Mouse (Mus musculus): Measurements from ENCODE around the gene Trpv4. TPM values are rescaled to one million over a fixed set of nuclear protein-coding genes. Genes with fewer than 3 reads are reported as not detected.

The Trpv4 gene
- polyA plus RNA-seq (2012) = 0.06 and 0.07 TPM in 2 replicates

DNA sequence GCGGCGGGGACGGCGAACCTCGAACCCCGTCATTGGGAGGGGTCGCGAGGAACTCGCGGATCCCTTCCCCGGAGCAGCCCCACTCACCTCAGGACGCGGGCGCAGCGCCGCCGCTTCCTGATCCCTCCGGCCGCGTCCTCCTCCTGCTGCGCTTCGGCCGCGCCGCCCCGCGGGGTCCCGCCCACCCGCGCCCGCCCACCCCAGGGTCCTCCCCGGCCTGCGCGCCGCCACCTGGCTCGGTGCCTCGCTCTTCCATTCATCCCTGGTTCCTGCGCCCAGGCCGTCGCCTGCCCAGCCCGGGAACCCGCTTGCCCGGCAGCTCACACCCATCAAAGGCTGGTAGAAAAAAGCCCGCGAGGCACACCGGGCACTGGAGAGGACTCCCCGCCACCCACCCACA is at the start of gene Trpv4:
TSS of gene Trpv4 (minus strand) at position 167 of the 400 bp plus-strand sequence.
- TF ChIP-seq GATA1 (IDR thresholded peaks at IDR 0.05; ENCODE audit: low read length) (no peak), TAL1 (IDR thresholded peaks at IDR 0.05; ENCODE audit: low read length) (no peak)
- Histone ChIP-seq H3K36me3 (ENCODE audit: control insufficient read depth) (no peaks in the 10 kb centered on the region), H3K4me1 (ENCODE audit: control insufficient read depth) (no peaks in the 10 kb centered on the region), H3K9me3 (ENCODE audit: control insufficient read depth, low read length) (no peaks in the 10 kb centered on the region), H3K4me3 (replicated peaks) (peak within 1 kb of the TSS; percentile 13), H3K27me3 (ENCODE audit: control insufficient read depth) (peaks cover 57% of the 10 kb centered on the region)

DNA sequence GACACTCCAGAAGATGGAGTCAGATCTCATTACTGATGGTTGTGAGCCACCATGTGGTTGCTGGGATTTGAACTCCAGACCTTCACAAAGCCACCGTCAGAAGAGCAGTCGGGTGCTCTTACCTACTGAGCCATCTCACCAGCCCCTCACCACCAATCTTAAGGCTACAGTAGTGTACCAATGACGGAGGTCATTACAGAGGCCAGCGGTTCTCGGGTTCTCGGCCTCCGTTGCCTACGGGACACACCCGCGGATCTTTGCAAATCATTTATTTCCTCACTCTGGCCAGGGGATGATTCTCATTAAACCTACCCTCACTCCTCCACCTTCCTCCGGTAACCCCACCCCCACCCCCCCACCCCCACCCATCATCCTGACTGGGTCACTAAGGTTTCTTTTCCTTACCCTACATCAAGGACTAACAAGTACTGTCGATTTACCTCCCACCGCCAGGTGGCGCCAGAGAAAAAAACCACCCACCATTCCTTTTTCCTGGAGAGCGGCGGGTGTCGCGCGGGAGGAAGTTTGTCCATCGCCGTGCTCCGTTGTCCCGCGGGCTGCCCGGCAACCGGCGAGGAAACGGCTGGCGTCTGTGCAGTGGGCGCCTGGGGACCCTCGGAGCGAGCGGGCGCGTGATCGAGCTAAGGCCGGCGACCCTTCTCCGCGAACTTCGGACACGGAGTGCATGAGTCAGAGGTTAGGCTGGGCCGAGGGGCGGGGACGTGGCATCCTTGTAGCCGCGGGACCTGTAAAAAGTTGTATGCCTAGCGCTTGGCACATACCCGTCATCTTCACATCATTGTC is 49.2 kb upstream of the Trpv4 start, which contains the start of gene Tchp:
TSS of gene Tchp (plus strand) at position 496 of the 804 bp plus-strand sequence.
- Histone ChIP-seq H3K9me3 (ENCODE audit: control insufficient read depth, low read length) (no peaks in the 10 kb centered on the region), H3K4me3 (replicated peaks) (peak within 1 kb of the TSS; percentile 78), H3K27me3 (ENCODE audit: control insufficient read depth) (no peaks in the 10 kb centered on the region)

DNA sequence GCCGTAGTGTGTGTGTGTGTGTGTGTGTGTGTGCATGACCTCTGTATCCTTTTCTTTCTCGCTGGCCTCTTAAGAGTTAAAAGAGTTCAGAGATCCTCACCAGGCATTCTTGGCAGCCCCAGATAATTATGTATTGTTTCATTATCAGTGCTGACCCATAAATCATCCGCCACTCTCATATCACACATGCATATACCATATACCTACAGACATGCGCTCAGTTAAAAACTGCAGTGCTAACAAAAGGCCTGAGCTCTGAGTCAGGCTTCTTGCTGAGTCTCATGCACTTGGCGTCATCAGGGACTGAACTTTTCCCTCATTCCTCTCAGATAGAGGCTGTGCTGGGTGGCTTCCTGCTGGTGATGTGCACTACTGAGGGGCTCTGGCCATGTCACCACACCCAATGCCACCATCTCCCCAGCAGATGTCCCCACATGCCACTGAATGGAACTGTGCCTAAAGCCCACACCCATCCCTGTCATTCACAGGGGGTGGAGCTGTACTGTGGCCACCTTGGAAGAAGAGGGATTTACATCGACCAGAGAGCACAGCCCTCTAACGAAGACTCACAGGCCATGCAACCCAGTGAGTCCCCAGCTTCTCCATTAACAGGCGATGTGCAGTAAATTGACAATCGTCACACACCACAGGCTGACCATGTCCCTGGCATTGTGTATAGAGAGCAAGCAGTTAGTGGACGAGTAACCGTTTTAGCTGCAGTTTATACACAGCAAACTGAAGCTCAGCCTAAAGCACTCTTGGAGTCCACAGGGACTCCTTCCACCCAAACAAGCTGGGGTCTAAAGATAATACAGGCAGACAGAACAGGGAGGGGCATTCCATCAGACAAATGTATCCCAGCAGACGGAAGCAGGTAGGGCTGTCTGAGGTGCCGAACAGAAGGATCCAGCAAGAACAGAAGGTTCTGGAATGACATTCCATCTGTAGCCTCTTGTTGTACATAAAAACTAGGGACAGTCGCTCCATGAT is 44.5 kb upstream of the Trpv4 start:
- TF ChIP-seq TAL1 (IDR thresholded peaks at IDR 0.05; ENCODE audit: low read length) (no peak), GATA1 (IDR thresholded peaks at IDR 0.05; ENCODE audit: low read length) (no peak)
- H3K27me3 ChIP-seq (ENCODE audit: control insufficient read depth) = no peaks in the 10 kb centered on the region
- H3K36me3 ChIP-seq (ENCODE audit: control insufficient read depth) = no peaks in the 10 kb centered on the region
- no peaks in the 10 kb centered on the region for H3K9me3 ChIP-seq (ENCODE audit: control insufficient read depth, low read length)
- peaks cover 24% of the 10 kb centered on the region for H3K4me1 ChIP-seq (ENCODE audit: control insufficient read depth)
- no peak overlapping the region for H3K4me3 ChIP-seq (replicated peaks)

More for the DNA sequence above, 49.2 kb upstream of the Trpv4 start, which contains the start of gene Tchp:
- Histone ChIP-seq H3K36me3 (ENCODE audit: control insufficient read depth) (peaks cover 29% of the 10 kb centered on the region), H3K4me1 (ENCODE audit: control insufficient read depth) (peaks cover 34% of the 10 kb centered on the region)
- no peak for TF ChIP-seq TAL1 (IDR thresholded peaks at IDR 0.05; ENCODE audit: low read length)
- no peak for TF ChIP-seq GATA1 (IDR thresholded peaks at IDR 0.05; ENCODE audit: low read length)

DNA sequence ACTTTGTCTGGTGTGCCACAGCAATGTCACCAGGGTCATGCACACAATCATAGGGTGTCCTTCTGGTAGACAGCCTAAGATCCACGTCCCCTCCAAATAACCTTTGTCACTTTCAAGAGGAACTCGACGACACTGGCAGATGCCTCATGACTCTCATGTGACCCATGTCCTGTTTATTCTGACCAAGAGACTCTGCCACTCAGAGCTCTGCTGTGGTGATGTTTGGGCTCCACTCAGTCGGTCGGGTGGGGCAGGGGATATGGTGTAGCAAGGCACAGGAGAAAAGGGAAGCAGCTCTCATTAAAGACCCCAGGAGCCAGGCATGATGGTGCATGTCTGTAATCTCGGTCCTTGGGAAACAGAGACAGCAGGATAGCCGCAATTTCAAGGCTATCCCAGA is 40.8 kb upstream of the Trpv4 start:
- TF ChIP-seq TAL1 (IDR thresholded peaks at IDR 0.05; ENCODE audit: low read length) = no peak
- TF ChIP-seq GATA1 (IDR thresholded peaks at IDR 0.05; ENCODE audit: low read length) = no peak
- Histone ChIP-seq H3K36me3 (ENCODE audit: control insufficient read depth) (no peaks in the 10 kb centered on the region), H3K4me1 (ENCODE audit: control insufficient read depth) (peaks cover 24% of the 10 kb centered on the region), H3K4me3 (replicated peaks) (no peak overlapping the region), H3K9me3 (ENCODE audit: control insufficient read depth, low read length) (peaks cover 2% of the 10 kb centered on the region; the same call in 1 of the 2 replicates), H3K27me3 (ENCODE audit: control insufficient read depth) (peaks cover 5% of the 10 kb centered on the region)

DNA sequence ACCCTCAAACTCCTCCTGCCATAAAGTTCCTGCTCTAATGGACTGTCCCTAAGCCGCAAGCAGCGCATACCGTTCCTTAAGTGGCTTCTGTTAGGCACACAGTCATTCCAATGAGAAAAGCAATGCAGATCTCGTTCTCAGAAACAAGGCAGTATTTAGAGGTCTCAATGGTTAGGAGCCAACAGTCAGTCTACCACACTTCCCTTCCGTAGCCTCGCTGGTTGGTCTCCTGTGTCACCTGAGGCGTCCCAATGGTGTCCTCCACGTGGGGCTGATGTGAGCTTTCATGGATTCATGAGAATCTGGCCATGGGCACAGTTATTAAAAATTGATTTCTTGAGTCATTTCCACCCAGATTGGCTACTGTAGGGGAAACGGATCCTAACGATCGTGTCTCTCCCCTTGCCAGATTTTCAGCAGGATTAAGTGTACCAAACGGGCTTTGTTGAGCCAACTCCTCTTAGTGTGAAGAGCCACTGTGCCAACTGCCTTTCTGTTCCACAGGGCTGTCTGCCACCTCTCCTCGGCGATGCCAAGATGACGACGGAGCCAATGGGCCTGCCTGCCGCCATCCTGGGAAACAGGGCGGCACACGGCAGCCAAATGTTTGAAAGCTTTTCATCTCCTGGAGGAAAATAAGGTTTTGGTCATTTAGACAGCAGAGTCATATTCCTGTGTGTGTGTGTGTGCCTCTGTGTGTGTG is 40.0 kb upstream of the Trpv4 start:
- no peaks in the 10 kb centered on the region for H3K36me3 ChIP-seq (ENCODE audit: control insufficient read depth)
- no peak overlapping the region for H3K4me3 ChIP-seq (replicated peaks)
- H3K27me3 ChIP-seq (ENCODE audit: control insufficient read depth) = peaks cover 12% of the 10 kb centered on the region
- H3K9me3 ChIP-seq (ENCODE audit: control insufficient read depth, low read length) = peaks cover 2% of the 10 kb centered on the region; the same call in 1 of the 2 replicates
- H3K4me1 ChIP-seq (ENCODE audit: control insufficient read depth) = peaks cover 17% of the 10 kb centered on the region
- TF ChIP-seq GATA1 (IDR thresholded peaks at IDR 0.05; ENCODE audit: low read length) (no peak), TAL1 (IDR thresholded peaks at IDR 0.05; ENCODE audit: low read length) (no peak)

DNA sequence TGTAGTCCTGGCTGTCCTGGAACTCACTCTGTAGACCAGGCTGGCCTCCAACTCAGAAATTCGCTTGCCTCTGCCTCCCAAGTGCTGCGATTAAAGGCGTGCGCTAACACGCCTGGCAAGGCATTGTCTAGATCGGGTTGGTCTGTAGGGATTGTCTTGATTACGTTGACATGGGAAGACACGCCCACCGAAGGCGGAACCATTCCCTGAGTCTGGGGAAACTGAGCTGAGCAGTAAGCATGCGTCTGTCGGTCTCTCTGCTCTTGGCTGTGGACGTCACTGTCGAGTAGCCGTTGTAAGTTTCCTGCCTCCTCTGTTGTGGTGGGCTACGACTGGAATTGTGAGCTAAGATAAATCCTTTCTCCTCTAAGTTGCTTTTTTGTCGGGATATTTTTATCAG is 38.7 kb upstream of the Trpv4 start:
- Histone ChIP-seq H3K4me3 (replicated peaks) (no peak overlapping the region), H3K27me3 (ENCODE audit: control insufficient read depth) (peaks cover 19% of the 10 kb centered on the region), H3K9me3 (ENCODE audit: control insufficient read depth, low read length) (peaks cover 2% of the 10 kb centered on the region; the same call in 1 of the 2 replicates), H3K4me1 (ENCODE audit: control insufficient read depth) (peaks cover 10% of the 10 kb centered on the region), H3K36me3 (ENCODE audit: control insufficient read depth) (no peaks in the 10 kb centered on the region)
- TF ChIP-seq TAL1 (IDR thresholded peaks at IDR 0.05; ENCODE audit: low read length) (no peak), GATA1 (IDR thresholded peaks at IDR 0.05; ENCODE audit: low read length) (no peak)

DNA sequence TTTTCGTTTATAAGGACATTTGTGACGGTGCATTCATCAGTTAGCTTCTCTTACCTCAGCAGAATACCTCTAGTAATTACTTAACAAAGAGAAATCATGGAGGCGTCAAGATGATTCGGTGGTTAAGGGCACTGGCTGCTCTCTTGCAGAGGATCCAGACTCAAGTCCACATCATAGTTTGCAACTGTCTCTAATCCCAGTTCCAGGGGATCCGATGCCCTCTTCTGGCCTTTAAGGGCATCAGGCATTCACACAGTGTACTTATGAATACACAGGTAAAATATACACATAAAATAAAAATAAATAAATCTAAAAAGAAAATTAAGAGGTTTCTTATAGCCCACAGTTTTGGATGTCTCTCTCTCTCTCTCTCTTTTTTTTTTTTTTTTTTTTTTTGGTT is 37.6 kb upstream of the Trpv4 start:
- TF ChIP-seq TAL1 (IDR thresholded peaks at IDR 0.05; ENCODE audit: low read length) (no peak), GATA1 (IDR thresholded peaks at IDR 0.05; ENCODE audit: low read length) (no peak)
- H3K4me1 ChIP-seq (ENCODE audit: control insufficient read depth) = peaks cover 19% of the 10 kb centered on the region
- no peaks in the 10 kb centered on the region for H3K36me3 ChIP-seq (ENCODE audit: control insufficient read depth)
- peaks cover 21% of the 10 kb centered on the region for H3K27me3 ChIP-seq (ENCODE audit: control insufficient read depth)
- H3K9me3 ChIP-seq (ENCODE audit: control insufficient read depth, low read length) = peaks cover 2% of the 10 kb centered on the region; the same call in 1 of the 2 replicates
- no peak overlapping the region for H3K4me3 ChIP-seq (replicated peaks)
